Mouse (Mus musculus) lung, postnatal 14 days (tissue): ENCODE measurements around the gene Olfr1032.
A peak's percentile ranks its signal among the peaks of the same experiment; 100 is the strongest.
"Not testable (repeated sequence)": the region's sequence is repeated elsewhere in the genome, so short reads cannot be mapped to it uniquely, and the experiment has no call there.

ENCODE experiments used
- DNase-seq: peaks from one replicate; pipeline ENCODE4 v3.0.0; 2021

Olfr1032 gene

DNA sequence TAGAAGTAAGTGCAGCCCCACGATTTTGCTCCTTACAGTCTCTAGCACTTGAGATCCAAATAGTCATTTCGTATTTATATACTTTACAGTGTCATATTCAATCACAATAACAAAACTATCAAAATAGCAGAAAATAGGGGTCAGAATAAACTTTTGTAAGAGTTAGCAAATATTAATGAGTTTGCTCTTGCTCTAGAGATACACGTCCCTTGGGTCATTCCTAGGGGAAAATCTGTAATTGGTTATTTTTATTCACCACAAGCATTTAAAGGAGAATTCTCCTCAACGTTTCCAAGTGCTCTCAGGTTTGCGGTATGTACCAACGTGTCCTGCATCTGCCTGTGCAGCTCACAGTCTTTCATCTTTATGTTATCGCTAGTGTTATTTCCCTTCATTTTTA lies at the start of gene Olfr1032:
TSS of gene Olfr1032 (plus strand) at position 301 of the 400 bp plus-strand sequence.
- no peak for DNase-seq

DNA sequence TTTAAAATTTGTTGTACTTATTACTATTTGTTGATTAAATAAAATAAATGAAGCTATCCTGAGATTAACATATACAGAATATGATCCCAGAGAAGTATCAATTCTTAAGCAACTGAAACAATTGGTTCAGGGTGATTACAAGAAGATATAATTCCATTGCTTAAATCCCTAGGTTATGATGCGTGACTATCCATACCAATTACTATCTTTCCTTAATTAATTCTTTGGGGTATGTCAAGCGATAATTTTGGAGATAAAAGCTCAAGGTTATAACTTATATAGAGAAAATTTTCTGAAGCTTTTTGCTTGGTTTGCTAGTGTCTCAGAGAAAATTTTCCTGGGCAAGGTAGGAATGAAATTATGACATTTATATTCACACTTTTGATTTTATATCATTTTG lies 31.7 kb upstream of the Olfr1032 start, which contains the start of gene Olfr1029:
TSS of gene Olfr1029 (plus strand) at position 301 of the 400 bp plus-strand sequence.
- no peak for DNase-seq

DNA sequence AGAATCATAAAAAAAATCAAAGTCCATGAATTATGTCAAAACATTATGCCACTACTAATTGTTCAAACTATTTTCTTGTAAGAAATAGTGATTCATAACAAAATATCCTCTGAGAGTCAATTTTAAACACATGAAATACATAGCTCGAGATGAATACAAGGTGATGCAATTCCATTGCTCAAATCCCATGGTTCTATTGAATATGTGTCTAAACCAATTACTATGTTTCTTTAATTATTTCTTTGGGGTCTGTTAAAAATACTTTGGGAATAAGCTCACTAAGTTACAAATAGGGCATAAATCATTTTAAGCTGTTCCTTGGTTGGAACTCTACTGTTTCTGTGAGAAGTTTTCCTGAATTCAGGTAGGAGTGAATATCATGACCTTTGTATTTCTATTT lies 26.4 kb upstream of the Olfr1032 start, which contains the start of gene Olfr1030:
TSS of gene Olfr1030 (plus strand) at position 301 of the 400 bp plus-strand sequence.
- DNase-seq = no peak

DNA sequence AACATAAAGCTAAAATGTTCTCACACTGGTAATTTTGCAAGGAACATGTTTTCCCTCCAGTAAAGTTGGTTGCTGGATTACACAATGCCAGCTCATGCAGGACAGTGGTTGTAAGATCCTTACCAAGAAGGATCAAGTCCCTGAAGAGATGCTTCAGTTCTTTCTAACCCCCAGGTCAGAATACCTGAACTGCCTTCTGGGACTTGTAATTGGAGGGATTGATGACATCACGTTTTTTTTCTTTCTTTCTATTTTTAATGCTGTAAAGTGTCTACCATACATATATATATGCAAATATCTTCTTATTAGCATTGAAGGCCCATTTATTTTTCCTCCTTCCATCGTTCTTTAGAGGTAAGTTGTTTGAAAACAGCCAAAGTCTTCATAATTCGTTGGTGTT lies 15.3 kb upstream of the Olfr1032 start, which contains the start of gene Olfr1031:
TSS of gene Olfr1031 (plus strand) at position 301 of the 400 bp plus-strand sequence.
- DNase-seq = no peak

DNA sequence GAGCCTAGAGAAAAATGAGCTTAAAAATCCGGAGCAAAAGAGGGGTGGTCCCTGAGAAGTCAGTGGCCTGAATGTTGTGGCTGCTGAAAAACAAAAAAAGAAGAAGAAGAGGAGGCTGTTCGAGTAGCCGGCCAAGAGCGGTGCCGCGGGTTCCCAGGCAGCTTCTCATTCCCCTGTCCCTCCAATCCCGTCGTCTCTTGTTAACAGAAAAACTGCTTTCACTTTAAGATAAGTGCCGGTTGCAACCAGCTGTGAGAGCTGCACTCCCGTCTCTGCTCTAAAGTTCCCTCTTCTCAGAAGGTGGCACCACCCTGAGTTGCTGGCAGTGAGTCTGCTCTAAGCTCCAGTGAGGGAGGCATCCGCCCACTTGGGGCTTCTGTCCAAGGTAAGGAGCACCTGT lies 15.1 kb downstream of the Olfr1032 start, which contains the start of gene Olfr1033:
TSS of gene Olfr1033 (plus strand) at position 228 of the 400 bp plus-strand sequence.
- peak; percentile 1 for DNase-seq

DNA sequence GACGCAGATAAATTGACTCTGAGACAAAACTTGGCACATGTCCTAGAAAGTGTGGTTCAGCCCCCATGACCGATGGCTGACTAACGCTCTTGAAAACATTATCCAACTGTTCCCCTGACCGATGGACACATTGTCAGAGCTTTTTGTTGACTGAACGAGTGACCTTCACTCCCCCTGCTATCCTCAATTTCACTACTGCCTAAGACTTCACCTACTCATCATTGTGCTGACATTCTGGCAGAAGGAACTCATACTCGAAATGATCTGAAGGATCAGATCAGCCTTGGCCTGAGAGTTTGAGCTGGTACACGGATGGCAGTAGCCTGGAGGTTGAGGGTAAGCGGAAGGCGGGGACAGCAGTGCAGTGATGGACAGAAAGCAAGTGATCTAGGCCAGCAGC lies 16.2 kb downstream of the Olfr1032 start:
- DNase-seq = not testable (repeated sequence)

DNA sequence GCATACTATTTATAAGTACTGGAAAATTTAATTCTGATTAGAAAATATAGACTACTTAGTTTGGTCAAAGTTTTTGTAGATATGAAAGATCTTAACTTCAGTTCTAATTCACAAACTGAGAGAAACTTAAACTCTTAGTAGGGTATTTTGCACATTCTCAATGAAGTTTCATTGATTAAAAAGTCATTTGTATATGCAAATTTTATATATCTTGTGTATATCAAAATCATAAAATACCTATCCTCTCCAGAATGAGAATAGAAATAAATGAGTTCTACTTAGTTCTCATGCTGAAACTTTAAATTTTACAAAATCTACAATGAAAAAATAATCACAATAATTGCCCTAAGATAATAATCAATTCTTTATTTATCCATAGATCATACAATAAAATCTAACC lies 40.2 kb downstream of the Olfr1032 start, which contains the start of gene Olfr1034:
TSS of gene Olfr1034 (plus strand) at position 301 of the 400 bp plus-strand sequence.
- no peak for DNase-seq

DNA sequence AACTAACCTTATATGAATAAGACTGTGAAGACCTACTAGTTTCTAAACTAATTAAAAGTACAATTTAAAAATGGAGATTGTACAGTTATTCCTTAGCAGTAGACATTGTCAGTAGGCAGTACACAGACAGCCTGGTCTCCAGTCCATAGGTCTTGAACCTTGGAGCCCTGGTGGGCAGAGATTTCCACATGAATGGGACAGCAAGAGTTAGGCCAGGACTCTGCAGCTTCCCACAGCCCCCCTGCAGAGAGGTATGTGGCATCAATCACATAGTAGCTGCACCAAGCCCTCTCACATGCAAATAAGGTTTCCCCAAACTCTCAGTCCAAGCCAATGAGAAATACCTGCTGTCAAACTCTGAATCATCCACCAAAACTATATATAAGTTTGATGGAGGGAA lies 45.4 kb downstream of the Olfr1032 start:
- not testable (repeated sequence) for DNase-seq
